Mouse (Mus musculus): ENCODE data around the gene Usp16.
"Not testable (repeated sequence)": the region's sequence is repeated elsewhere in the genome, so short reads cannot be mapped to it uniquely, and the experiment has no call there.

Usp16 gene

DNA sequence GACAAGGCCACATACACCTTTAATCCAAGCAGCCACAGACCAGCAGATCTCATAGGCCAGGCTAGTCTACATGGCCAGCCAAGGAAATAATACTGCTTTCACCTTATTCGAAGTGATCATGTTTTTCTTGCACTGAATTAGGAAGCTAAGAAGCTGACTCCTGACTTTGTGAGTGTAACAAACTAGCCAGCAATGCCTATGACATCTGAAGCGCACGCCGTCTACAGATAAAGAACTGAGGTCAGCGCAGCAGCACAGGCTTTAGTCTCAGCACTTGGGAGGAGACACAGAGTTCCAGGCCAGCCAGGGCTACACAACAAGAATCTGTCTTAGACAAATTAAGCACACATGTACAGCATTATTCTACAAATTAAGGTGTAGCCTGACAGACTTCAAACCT, 32.2 kb downstream of the Usp16 start:
- no peak for DNase-seq (ENCODE audit: low spot score)

DNA sequence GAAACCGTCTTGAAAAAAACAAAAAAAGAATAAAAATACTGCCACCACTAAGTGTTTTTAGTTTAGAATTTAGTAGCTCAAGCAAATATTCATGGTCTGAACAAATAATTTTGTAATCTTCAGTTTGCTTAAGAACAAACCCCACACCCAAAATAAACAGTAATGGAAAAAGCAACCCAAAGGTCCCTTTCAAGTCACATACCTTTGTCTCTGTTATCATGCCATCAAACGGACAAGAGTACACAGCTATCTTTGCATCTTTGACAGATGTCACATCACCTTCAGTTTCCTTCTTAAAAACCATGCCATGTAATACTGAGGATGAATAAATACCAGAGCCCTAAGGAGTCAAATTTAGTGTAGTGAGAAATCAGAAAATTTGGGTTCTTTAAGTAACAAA, 34.1 kb downstream of the Usp16 start:
- no peak for DNase-seq (ENCODE audit: low spot score)

DNA sequence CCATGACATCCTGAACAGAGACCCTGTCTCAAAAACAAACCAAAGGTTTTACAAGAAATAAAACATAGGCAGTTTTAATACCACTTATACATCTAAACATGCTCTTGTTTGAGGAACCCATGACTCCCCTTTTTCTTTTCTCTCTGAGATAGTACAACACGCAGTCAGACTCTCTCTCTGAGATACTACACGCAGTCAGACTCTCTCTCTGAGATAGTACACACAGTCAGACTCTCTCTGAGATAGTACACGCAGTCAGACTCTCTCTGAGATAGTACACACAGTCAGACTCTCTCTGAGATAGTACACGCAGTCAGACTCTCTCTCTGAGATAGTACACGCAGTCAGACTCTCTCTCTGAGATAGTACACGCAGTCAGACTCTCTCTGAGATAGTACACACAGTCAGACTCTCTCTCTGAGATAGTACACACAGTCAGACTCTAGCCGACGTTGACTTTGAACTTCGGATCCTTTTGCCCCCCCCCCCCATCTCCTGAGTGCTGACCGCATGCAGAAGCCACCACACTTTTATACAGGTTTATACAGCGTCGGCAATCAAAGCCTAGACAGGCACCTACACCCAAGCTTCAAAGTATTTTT, 37.8 kb downstream of the Usp16 start:
- not testable (repeated sequence) for DNase-seq (ENCODE audit: low spot score)

DNA sequence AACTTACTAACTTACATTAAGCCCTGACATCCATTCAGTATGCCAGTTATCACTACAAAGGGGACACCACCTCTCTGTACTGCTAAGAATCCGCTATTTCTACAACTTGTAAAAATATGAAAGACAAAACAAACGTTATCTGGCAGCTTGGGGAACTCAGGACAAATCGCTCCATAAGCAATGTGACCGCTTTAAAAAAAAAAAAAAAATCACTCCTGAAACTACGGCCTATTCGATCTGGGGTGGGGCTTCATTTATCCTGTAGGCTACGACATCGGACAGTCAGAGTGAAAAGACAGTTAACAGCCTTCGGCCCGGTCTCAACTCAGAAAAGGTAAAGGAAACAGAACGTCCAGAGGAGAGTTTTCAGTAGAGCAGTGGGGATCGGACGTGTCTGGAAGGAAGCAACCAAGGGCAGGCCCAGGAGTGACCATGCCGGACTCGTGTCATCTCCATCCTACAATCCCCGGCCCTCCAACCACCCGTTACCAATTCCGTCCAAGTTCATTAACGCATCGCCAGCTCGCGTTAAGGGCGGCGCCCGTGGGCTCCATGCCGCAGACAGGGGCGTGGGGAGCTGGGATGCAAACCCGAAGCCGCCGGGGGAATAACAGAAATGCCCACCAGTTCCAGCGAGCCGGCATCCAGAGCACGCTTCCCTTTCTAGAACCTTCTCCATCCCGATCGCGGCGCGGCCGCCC, 40.6 kb downstream of the Usp16 start:
- no peak for DNase-seq (ENCODE audit: low spot score)

DNA sequence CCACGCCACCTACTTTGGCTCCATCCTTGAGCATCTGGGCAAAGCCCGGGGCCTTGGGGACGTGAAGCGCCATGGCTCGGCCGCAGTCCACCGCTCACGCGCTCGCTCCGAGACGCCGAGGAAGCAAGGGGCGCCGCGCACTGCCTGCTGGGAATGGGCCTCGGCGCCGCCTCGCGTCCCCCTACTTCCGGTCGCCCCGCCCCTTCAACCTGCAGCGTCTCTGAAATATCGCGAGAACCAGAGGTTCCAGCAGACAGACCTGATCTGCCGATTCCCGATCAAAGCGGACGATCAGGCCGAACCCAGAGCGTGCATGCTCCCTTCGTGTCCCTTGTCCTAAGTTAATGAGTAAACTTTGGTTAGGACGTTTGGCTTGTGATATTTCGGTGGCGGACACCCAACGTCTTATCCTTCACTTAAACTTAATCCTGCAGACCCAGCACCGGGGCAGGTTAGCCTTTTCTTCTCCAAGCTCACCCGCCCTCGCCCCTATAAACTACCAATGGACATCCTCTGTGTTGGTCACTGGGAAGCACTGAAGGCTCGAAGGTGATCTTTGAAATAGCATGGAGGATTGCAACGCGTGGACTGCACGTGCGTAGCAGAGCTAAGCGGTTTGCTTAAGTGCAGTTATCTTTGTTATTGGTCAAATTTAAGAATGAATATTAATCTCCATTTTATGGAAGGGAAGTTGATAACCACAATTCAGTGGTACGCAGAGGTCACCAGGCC, 41.4 kb downstream of the Usp16 start, which contains the start of gene Cct8:
Gene Cct8 (minus strand): TSS at position 158 of the 732 bp plus-strand sequence.
- peak; percentile 97 for DNase-seq (ENCODE audit: low spot score)

DNA sequence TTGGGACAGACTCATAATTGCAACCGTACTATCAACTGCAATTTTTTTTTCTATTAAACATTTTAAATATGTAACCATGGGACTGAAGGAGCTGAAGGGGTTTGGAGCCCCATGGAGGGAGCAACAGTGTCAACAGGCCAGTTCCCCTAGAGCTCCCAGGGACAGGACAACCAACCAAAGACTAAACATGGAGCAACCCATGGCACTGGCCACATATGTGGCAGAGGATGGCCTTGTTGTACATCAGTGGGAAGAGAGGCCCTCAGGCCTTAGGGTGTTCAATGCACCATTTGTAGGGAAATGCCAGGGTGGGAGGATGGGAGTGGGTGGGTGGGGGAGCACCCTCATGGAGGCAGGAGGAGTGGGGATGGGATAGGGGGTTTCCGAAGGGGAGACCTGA, 42.2 kb downstream of the Usp16 start:
- no peak for DNase-seq (ENCODE audit: low spot score)

DNA sequence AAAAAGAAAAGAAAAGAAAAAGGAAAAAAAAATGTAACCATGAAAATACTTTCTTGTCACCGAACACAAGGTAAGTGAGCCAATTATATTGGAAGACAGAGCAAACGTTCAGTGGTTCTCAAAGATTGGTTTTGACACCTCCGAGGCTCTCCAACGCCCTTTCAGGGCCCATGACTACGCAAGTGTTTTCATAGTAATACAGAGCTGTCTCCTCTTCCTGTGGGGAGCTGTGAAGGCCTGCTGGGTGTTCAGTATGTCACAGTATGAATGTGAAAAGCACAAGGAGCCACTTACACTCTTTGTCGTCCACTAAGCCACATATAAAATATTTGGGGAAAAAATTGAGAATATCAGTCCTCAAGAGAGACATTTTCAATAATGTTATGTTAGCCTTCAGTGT, 42.7 kb downstream of the Usp16 start:
- DNase-seq (ENCODE audit: low spot score), result no peak

DNA sequence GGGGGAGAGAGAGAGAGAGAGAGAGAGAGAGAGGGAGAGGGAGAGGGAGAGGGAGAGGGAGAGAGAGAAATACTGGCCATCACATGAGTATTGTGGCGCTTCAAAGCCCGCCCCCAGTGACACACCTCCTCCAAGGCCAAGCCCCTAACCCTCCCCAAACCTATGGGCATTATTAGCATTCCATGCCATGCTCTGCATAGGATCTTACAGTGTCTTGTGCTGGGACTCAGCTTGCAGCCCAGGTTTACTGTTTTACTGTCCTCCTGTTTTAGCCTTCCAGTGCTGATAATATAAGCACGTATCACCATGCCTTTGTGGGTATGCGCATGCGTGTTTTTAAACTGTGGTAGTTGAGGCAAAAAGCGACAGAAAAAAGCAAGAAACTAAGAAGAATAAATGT, 45.1 kb downstream of the Usp16 start:
- no peak for DNase-seq (ENCODE audit: low spot score)

DNA sequence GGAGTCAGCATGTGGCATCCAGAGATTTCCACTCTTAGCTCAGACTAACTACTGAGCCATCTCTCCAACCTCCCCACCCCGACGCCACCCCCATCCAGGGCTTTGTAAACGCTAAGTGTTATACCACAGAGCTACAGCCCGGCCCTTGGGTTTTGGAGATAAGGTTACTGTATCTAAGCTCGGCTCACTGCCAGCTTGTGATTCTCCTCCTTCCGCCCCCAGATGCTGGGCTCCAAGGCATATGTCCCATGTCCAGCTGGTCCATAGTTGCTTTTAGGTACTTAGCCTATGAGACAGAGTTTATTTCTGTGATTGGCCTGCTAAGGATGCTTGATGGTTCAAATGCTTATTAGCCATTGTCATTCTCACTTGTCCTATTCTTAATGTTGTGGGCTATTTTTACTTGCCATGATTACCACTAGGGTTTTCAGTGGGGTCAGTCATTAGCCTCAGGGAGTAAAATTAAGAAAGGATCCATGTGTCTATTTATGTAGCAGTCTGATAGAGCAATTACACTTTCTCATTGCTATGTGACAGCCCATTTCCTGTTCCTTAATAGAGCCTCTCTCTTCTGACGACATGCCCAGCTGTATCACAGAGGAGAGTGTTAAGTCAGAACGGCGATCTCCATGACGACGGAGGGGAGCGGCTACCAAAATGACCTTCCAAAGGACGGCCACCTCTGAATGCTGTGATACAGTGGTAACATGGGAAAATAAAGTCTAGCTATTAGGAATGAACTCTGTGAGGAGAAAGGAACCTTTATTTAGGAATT, 47.0 kb downstream of the Usp16 start:
- DNase-seq (ENCODE audit: low spot score), result no peak

DNA sequence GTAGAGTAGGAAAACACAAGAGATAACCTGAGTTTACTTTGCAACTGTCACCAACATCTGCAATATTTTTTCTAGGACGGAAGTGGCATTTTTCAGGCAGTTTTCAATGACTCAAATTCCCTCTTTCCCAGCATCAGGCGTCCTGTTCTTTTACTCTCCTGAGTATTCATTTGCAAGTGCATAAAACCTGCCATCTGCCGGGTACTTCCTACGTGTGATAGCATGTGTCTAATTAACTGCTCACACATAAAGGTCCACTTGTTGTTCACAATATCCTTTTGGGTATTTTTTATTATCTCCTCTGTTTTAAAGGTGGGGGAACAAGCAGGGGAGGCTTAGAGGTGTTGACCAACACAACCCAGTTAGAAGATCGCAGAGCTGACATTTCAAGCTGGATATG, 57.2 kb downstream of the Usp16 start:
- no peak for DNase-seq (ENCODE audit: low spot score)

DNA sequence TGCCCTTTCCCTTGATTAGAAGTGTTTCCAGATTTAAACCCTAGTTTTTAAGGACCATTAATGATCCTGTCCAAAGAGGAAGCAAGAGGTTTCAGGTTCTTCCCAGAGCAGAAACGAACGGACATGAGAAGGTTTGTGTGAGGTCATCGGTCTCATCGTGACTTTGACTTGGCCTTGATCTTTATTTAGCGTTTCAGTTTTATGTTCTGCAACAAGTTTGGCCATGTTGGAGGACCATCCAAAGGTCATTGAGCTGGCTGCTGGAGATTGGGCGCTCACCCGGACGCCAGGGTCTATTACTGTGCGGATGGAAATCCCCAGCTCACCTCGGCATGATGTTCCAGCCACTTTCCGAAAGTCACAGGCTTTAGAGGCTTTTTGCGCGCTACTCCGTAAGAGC, 57.8 kb downstream of the Usp16 start:
- no peak for DNase-seq (ENCODE audit: low spot score)

DNA sequence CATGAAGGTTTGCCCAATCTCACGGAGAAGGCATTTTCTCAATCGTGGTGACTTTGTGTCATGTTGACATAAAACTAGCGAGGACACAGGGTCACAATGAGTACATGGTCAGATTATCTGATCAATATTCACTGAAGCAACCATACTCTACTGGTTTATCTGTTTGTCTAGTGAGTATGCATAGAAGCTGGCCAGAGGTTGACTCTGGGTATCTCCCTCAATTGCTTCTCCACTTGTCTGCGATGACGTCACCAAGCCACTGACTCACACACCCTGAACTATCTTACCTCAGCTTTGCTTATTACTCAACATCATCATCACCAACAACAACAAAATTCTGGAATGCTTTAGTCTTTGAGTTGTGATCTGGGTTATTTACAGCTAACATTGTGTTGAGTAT, 69.7 kb downstream of the Usp16 start:
- no peak for DNase-seq (ENCODE audit: low spot score)

DNA sequence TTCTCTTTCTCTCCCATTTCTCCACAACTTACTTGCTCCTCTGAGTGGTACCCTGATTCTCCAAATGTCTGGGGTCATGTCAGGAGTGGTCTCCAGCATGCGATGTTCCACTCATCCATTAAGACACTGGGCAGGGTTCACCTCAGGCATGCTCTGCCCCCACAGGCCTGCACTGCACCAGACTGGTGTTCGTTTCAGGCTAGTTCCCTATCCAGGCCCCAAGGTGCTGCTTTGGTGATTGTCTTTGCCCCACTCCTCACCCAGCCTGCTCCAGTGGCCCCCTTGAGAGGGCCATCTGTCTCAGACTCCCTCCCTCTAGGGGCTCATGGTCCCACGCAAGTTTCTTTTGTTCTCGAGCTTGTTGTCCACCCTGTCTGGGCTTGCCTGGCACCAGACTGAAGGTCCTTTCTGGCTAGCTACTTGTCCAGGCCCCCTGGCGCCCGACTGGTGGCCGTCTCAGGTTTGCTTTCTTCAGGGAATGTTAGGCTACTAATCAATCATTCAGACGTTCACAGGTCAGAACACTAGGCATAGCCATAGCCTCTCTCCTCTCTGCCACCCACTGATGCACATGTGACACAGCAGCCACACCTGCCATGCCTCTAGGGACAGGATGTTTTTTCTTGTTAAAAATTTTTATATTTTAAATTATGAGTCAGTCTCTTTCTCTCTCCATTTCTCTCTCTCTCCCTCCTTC, 73.2 kb downstream of the Usp16 start:
- no peak for DNase-seq (ENCODE audit: low spot score)

DNA sequence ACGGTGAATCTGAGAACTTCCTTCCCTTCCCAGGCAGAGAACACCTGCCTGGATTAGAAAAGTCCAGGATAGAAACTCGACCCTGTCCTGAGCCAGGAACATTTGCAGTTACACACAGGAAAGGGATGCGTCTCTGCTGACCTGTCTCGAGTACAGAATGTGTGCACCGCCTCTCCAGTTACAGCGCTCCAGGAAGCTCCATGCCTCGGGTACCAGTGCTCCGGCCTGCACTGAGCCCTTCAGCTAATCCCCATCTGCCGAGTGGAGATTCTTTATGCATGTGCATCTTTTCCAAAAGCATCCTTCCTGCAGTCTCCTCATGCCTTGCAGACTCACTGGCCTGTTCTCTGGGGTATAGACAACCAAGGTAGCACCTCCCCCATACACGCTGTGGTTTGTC, 74.3 kb downstream of the Usp16 start:
- no peak for DNase-seq (ENCODE audit: low spot score)
